Mouse (Mus musculus): ENCODE results near the gene Nudt7. TPM values are rescaled to one million over a fixed set of nuclear protein-coding genes. Genes with fewer than 3 reads are reported as not detected.

Gene Nudt7
- polyA plus RNA-seq, 1 experiment from 2014 or later = 22.3 TPM

DNA sequence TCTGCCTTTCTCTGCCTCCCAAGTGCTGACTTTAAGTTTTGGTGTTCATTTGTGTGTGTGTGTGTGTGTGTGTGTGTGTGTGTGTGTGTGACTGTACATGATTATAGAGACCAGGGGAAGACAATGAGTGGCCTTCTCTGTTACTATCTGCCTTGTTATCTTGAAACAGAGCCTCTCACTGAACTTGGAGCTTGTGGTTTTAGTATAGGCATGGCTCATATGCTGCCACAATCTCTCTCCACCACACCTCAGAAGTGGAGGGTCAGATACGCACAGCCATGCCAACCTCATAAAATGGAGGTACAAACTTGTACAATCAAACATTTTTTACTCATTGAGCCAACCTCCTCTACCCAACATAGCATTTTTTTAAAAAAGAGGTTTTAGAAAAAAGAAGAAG lies 3.4 kb downstream of the Nudt7 start:
- no peaks in the 10 kb centered on the region for H3K36me3 ChIP-seq (ENCODE audit: control insufficient read depth, insufficient read depth, low read length)
- no peaks in the 10 kb centered on the region for H3K27me3 ChIP-seq (ENCODE audit: control insufficient read depth, insufficient read depth, low read depth, low read length)
- H3K9me3 ChIP-seq (ENCODE audit: control insufficient read depth, low read length) = no peaks in the 10 kb centered on the region
- no peak overlapping the region for H3K27ac ChIP-seq (ENCODE audit: low read length)
- no peak overlapping the region for H3K9ac ChIP-seq (ENCODE audit: low read length)
- no peak for ATAC-seq (ENCODE audit: low read depth)
- 87% methylated on average over 1 of the region's 1 CpGs for WGBS
- H3K4me1 ChIP-seq (replicated peaks; ENCODE audit: control insufficient read depth, insufficient read depth, low read length) = 0 out of 2 replicates have a peak, but pooled peaks cover 2% of the 10 kb centered on the region
- no peak overlapping the region for H3K4me3 ChIP-seq (ENCODE audit: low read length)
- H3K4me2 ChIP-seq (ENCODE audit: low read depth, low read length) = no peak overlapping the region

DNA sequence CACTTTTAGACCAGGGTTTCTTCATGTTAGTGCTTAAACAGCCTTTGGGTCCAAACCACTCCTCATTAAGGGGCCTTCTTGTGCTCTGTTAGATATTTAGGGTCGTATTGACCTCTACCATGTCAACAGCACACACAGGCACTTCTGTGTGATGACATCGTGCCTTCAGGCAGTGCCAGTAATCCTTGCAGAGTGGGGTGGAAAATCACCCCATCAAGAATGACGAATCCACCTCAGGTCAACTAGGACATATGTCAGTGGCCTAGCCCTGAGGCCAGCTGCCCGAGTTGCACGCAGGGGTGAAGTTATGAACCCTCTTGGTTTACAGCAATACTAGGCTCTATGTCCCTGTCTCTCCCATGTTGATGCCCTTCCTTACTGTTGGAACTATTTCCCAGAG lies 3.8 kb downstream of the Nudt7 start:
- Histone ChIP-seq H3K4me1 (replicated peaks; ENCODE audit: control insufficient read depth, insufficient read depth, low read length) (0 out of 2 replicates have a peak, but pooled peaks cover 2% of the 10 kb centered on the region), H3K9ac (ENCODE audit: low read length) (no peak overlapping the region), H3K27ac (ENCODE audit: low read length) (no peak overlapping the region), H3K9me3 (ENCODE audit: control insufficient read depth, low read length) (no peaks in the 10 kb centered on the region), H3K27me3 (ENCODE audit: control insufficient read depth, insufficient read depth, low read depth, low read length) (no peaks in the 10 kb centered on the region), H3K4me2 (ENCODE audit: low read depth, low read length) (no peak overlapping the region), H3K4me3 (ENCODE audit: low read length) (no peak overlapping the region), H3K36me3 (ENCODE audit: control insufficient read depth, insufficient read depth, low read length) (no peaks in the 10 kb centered on the region)
- WGBS = 65% methylated on average over 5 of the region's 5 CpGs
- ATAC-seq (ENCODE audit: low read depth) = no peak

DNA sequence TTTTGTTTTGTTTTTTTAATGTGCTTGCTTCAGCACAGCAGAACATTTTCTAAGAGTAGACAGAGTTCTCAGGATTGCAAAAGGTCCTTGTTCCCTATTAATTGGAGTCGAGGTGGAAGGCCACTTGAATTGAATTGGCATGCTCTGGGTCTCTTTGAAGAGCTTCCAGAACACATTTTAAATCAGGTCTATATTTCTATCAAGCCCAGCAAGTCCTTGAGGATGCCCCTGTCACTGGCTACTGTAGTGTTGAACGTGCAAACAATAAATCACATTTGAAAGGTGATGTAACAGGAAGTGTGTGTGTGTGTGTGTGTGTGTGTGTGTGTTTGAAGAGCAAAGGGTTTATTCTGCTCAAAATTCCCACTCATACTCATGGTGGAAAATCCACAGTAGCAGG lies 7.1 kb downstream of the Nudt7 start:
- no peak overlapping the region for H3K27ac ChIP-seq (ENCODE audit: low read length)
- no peaks in the 10 kb centered on the region for H3K4me1 ChIP-seq (replicated peaks; ENCODE audit: control insufficient read depth, insufficient read depth, low read length)
- ATAC-seq (ENCODE audit: low read depth) = no peak
- H3K27me3 ChIP-seq (ENCODE audit: control insufficient read depth, insufficient read depth, low read depth, low read length) = no peaks in the 10 kb centered on the region
- H3K9me3 ChIP-seq (ENCODE audit: control insufficient read depth, low read length) = no peaks in the 10 kb centered on the region
- 36% methylated on average over 2 of the region's 2 CpGs for WGBS
- no peak overlapping the region for H3K4me2 ChIP-seq (ENCODE audit: low read depth, low read length)
- H3K4me3 ChIP-seq (ENCODE audit: low read length) = no peak overlapping the region
- no peaks in the 10 kb centered on the region for H3K36me3 ChIP-seq (ENCODE audit: control insufficient read depth, insufficient read depth, low read length)
- H3K9ac ChIP-seq (ENCODE audit: low read length) = no peak overlapping the region

DNA sequence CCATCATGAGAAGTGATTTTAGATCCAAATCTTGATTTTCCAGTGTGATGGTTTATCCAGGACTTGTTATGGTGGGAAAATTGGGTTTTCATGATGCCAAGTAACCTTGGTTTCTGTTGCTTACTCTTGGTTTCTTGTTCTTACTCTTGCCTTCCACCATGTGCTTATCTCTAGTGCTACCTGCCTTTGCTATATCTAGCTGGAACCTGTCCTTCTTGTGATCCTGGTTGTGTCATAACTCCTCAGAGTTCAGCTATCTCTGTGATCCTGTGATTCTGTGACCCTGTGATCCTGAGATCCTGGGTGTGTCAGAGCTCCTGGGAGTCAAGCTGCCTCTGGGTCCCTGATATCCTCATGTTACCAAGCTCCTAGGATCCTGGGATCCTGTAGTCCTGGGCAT lies 8.8 kb downstream of the Nudt7 start:
- Histone ChIP-seq H3K4me1 (replicated peaks; ENCODE audit: control insufficient read depth, insufficient read depth, low read length) (no peaks in the 10 kb centered on the region), H3K9me3 (ENCODE audit: control insufficient read depth, low read length) (no peaks in the 10 kb centered on the region), H3K27ac (ENCODE audit: low read length) (no peak overlapping the region), H3K4me2 (ENCODE audit: low read depth, low read length) (no peak overlapping the region), H3K9ac (ENCODE audit: low read length) (no peak overlapping the region), H3K4me3 (ENCODE audit: low read length) (no peak overlapping the region), H3K27me3 (ENCODE audit: control insufficient read depth, insufficient read depth, low read depth, low read length) (no peaks in the 10 kb centered on the region), H3K36me3 (ENCODE audit: control insufficient read depth, insufficient read depth, low read length) (no peaks in the 10 kb centered on the region)
- ATAC-seq (ENCODE audit: low read depth) = no peak

DNA sequence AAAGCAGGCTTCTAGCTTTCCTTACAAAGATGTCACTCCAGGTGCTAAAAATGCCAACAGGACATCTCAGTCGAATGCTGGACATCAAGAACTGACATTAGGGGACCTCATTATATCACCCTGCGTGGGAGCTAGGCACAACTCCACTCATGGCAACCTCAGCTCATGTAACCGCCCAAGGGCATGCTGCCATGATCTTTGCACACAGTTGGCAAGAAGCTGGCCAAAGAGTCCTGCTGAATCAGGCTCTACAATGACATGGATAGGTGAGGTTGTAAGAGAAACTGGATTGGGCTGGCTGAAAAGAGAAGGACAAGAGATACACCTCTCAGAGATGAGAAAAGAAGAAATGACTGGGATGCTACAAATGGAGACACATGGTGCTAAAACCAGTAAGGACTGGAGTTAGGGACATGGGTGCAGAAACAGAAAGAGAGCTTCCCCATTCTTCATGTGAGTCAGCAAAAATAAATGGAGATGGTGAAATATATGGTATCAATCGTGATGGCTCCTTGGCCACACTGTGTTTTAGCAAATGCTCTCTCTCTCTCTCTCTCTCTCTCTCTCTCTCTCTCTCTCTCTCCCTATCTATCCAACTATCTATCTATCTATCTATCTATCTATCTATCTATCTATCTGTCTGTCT lies 10.4 kb downstream of the Nudt7 start:
- peaks cover 8% of the 10 kb centered on the region; the same call in 1 of the 2 replicates for H3K36me3 ChIP-seq (ENCODE audit: control insufficient read depth, insufficient read depth, low read length)
- H3K27me3 ChIP-seq (ENCODE audit: control insufficient read depth, insufficient read depth, low read depth, low read length) = no peaks in the 10 kb centered on the region
- no peak overlapping the region for H3K4me3 ChIP-seq (ENCODE audit: low read length)
- H3K27ac ChIP-seq (ENCODE audit: low read length) = no peak overlapping the region
- ATAC-seq (ENCODE audit: low read depth) = no peak
- WGBS = 77% methylated on average over 4 of the region's 4 CpGs
- H3K9ac ChIP-seq (ENCODE audit: low read length) = no peak overlapping the region
- H3K9me3 ChIP-seq (ENCODE audit: control insufficient read depth, low read length) = no peaks in the 10 kb centered on the region
- no peak overlapping the region for H3K4me2 ChIP-seq (ENCODE audit: low read depth, low read length)
- no peaks in the 10 kb centered on the region for H3K4me1 ChIP-seq (replicated peaks; ENCODE audit: control insufficient read depth, insufficient read depth, low read length)

DNA sequence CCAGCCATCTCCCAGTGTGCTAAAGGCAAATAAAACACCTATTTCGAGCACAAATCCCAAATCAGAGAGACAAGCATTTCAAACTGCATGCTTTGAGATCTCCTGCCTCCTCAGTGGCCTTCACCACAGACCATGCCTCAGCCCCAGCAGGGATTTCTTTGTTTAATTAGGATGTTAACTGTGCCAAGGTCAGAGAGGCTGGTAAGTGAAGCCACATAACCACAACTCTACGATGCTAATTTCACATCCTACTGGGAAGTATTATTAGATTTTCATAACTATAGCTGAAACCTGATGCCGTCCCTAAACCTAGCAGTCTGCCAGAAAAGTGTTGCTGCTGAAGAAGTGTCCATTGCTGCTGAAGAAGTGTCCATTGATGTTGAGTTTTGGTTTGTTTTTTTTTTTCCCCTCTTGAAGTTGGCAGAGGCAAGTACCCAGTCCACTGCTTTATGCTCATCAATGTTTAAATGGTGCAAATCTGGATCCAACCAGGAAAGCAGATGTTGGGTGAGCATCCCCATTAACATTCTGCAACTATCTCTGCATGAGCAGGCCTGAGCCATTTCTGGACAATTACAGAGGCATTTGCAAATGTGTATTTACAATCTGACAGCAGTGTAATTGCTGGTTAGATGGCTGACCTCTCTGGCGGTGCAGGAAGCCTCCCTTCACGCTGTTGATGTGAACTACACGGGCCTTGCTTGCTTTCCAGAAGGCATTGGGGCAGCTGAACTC lies 20.1 kb downstream of the Nudt7 start:
- Histone ChIP-seq H3K27me3 (ENCODE audit: control insufficient read depth, insufficient read depth, low read depth, low read length) (no peaks in the 10 kb centered on the region), H3K4me1 (replicated peaks; ENCODE audit: control insufficient read depth, insufficient read depth, low read length) (no peaks in the 10 kb centered on the region), H3K9me3 (ENCODE audit: control insufficient read depth, low read length) (no peaks in the 10 kb centered on the region), H3K27ac (ENCODE audit: low read length) (no peak overlapping the region), H3K9ac (ENCODE audit: low read length) (no peak overlapping the region), H3K4me2 (ENCODE audit: low read depth, low read length) (no peak overlapping the region), H3K4me3 (ENCODE audit: low read length) (no peak overlapping the region), H3K36me3 (ENCODE audit: control insufficient read depth, insufficient read depth, low read length) (0 out of 2 replicates have a peak, but pooled peaks cover 2% of the 10 kb centered on the region)
- 66% methylated on average over 6 of the region's 6 CpGs for WGBS
- ATAC-seq (ENCODE audit: low read depth) = no peak

DNA sequence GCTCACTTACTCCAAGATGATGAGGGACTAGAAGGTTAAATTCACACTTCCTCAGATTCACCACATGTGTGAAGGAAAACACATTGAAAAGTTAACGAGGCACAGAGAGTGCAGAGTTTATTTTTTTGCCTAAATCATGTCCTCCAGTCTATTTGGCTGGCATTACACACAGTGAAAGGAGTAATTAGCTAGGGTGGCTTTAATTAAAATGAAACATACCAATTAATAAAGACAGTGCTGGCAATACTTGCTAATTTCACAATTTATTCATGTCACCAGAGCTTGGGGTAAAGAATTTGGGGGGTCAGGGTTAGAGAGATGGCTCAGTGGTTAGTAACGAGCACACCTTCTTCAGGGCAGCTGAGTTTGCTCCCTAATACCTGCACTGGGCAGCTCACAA lies 25.2 kb downstream of the Nudt7 start:
- no peak for ATAC-seq (ENCODE audit: low read depth)

DNA sequence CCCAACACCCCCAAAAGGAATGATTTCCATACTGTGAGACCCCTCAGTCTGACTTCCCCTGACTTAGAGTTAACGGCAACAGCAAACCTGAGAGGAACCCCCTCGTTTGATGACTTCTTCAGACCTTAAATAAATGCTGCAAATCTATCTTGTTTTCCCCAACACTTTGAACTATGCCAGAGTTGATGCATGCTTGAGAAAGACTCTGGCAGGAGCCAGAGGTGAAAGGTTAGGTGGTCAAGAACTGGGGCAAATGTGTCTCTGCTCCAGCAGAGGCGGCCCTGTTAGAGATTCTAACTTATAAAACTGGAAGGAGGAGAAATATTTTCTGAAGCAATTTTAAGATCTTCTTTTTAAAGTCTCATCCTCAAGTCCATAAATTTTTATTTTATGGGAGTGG lies 26.3 kb downstream of the Nudt7 start:
- H3K27me3 ChIP-seq (ENCODE audit: control insufficient read depth, insufficient read depth, low read depth, low read length) = no peaks in the 10 kb centered on the region
- H3K4me3 ChIP-seq (ENCODE audit: low read length) = no peak overlapping the region
- no peaks in the 10 kb centered on the region for H3K4me1 ChIP-seq (replicated peaks; ENCODE audit: control insufficient read depth, insufficient read depth, low read length)
- WGBS = 62% methylated on average over 3 of the region's 3 CpGs
- H3K4me2 ChIP-seq (ENCODE audit: low read depth, low read length) = no peak overlapping the region
- H3K27ac ChIP-seq (ENCODE audit: low read length) = no peak overlapping the region
- H3K36me3 ChIP-seq (ENCODE audit: control insufficient read depth, insufficient read depth, low read length) = no peaks in the 10 kb centered on the region
- no peak for ATAC-seq (ENCODE audit: low read depth)
- H3K9me3 ChIP-seq (ENCODE audit: control insufficient read depth, low read length) = no peaks in the 10 kb centered on the region
- no peak overlapping the region for H3K9ac ChIP-seq (ENCODE audit: low read length)

More for the DNA sequence above, 25.2 kb downstream of the Nudt7 start:
- Histone ChIP-seq H3K4me2 (ENCODE audit: low read depth, low read length) (no peak overlapping the region), H3K9ac (ENCODE audit: low read length) (no peak overlapping the region), H3K27me3 (ENCODE audit: control insufficient read depth, insufficient read depth, low read depth, low read length) (no peaks in the 10 kb centered on the region), H3K27ac (ENCODE audit: low read length) (no peak overlapping the region), H3K4me1 (replicated peaks; ENCODE audit: control insufficient read depth, insufficient read depth, low read length) (no peaks in the 10 kb centered on the region), H3K4me3 (ENCODE audit: low read length) (no peak overlapping the region), H3K36me3 (ENCODE audit: control insufficient read depth, insufficient read depth, low read length) (no peaks in the 10 kb centered on the region), H3K9me3 (ENCODE audit: control insufficient read depth, low read length) (no peaks in the 10 kb centered on the region)
- WGBS = 66% methylated on average over 2 of the region's 2 CpGs

DNA sequence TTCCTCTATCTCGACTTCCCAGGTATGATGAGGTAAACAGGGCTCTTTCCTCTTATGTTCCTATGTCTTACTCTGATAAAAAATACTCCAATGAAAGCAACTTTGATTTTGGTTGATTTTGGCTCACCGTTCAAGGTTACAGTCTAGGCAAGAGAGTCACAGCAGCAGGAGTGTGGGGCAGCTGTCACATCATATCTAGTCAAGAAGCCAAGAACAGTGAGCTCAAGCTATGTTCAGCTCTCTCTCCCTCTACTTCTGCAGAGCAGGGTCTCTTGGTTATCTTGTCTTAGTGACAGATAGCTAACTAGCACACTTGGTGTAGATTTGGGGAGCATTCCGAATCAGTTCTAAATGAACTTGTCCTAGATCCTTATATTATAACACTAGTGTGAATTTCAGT lies 30.5 kb downstream of the Nudt7 start:
- 64% methylated on average over 3 of the region's 3 CpGs for WGBS
- Histone ChIP-seq H3K9ac (ENCODE audit: low read length) (no peak overlapping the region), H3K27me3 (ENCODE audit: control insufficient read depth, insufficient read depth, low read depth, low read length) (no peaks in the 10 kb centered on the region), H3K4me2 (ENCODE audit: low read depth, low read length) (no peak overlapping the region), H3K4me3 (ENCODE audit: low read length) (no peak overlapping the region), H3K4me1 (replicated peaks; ENCODE audit: control insufficient read depth, insufficient read depth, low read length) (no peaks in the 10 kb centered on the region), H3K27ac (ENCODE audit: low read length) (no peak overlapping the region), H3K36me3 (ENCODE audit: control insufficient read depth, insufficient read depth, low read length) (no peaks in the 10 kb centered on the region), H3K9me3 (ENCODE audit: control insufficient read depth, low read length) (no peaks in the 10 kb centered on the region)
- no peak for ATAC-seq (ENCODE audit: low read depth)

Data from lung, embryonic 16.5 days (tissue).